17 mouse cellular contexts compared by ENCODE assay signal in the genomic region with DNA sequence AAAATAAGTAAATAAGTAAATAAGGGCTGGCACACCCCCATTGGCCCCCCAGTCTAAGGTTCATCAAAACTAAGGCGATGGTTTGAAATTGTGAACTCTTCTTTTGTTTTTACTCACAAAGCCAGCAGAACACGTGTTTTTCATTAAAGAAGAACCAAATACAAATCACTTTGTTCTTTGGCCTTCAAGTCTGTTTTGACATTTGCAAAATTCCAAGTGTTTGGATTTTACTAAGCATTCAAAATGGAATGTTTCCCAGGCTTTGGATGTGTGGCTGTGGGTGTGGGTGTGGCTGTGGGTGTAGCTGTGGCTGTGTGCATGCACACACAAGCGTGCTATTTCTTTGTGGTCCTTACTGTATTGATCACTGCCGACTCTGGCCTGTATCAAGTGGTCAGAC.
A peak's percentile ranks its signal among the peaks of the same experiment; 100 is the strongest.
DNase-seq lines count a peak whose midpoint lies in the region.
"Had no signal": no experiment of that assay in that cellular context is flagged by ENCODE, and none has a peak within 500 bp of the region (broad histone marks: within the 10 kb centered on the region; RNA-seq: fewer than 3 reads in every experiment).

No protein-coding gene starts in this region.

- DNase-seq in embryo, embryonic 11 days: peak; percentile 15
- DNase-seq in embryo, embryonic 9.5 days (ENCODE audit: extremely low spot score): no peak
- DNase-seq in kidney, adult 9 months: peak; percentile 49
- no peak for DNase-seq in kidney, adult 18-20 months
- peak; percentile 17 for DNase-seq in adipocyte (ENCODE audit: low spot score)
- peak; percentile 14 for DNase-seq in skeletal muscle tissue, adult 2 months (ENCODE audit: low read depth, low spot score)
- DNase-seq in spleen, postnatal 4 days (ENCODE audit: low spot score in 2 of 2): no peak
- DNase-seq: adrenal gland, adult 8-10 months; cerebellum, adult 11 months; cerebellum, adult 9-10 months; cerebellum, postnatal 36 days; forebrain, postnatal 0 days; gastrocnemius, postnatal 10 days; heart, postnatal 4 days; lung, embryonic 14.5 days; lung, postnatal 14 days; right cerebral cortex, postnatal 4 days had no signal

Comparison
In these comparisons a context has a peak if more than half of its experiments do, and no peak if none do; other contexts are left out.
1. DNase-seq: peak in embryo, embryonic 11 days (single experiment), kidney, adult 9 months (single experiment), adipocyte (single experiment) and skeletal muscle tissue, adult 2 months (single experiment); none in embryo, embryonic 9.5 days (single experiment), kidney, adult 18-20 months (single experiment) and spleen, postnatal 4 days (0 of 2).